Mouse (Mus musculus): ENCODE data around the gene Pacs1. TPM values are rescaled to one million over a fixed set of nuclear protein-coding genes. Genes with fewer than 3 reads are reported as not detected.
"Not testable (repeated sequence)": the region's sequence is repeated elsewhere in the genome, so short reads cannot be mapped to it uniquely, and the experiment has no call there.

The Pacs1 gene
- total and polyA plus RNA-seq, 2 experiments from 2014 or later = 7.4 to 11.3 TPM

DNA sequence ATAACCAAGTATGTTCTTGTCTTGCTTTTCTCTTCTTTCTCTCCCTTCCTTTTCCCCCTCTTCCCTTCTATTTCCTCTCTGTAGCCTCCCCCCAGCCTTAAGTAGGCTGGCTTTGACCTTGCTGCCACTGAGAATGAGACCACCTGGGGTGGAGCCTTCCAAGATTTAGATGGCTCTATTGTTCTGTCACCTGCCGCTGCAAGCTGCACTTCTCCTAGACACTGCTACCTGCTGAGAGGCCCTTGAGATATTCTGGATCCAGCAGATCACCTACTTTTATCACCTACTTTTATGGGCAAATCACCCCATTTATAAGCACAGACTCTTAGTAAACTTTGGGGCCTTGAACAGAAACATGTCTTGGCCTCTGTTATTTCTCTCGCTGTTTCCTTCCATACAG lies 48.3 kb downstream of the Pacs1 start:
- no peak overlapping the region for H3K27ac ChIP-seq (ENCODE audit: low read depth)
- WGBS = 65% methylated on average over 2 of the region's 2 CpGs
- DNase-seq (ENCODE audit: low spot score) (no peak), ATAC-seq (ENCODE audit: insufficient read depth, low read depth) (no peak)
- H3K9me3 ChIP-seq (replicated peaks; ENCODE audit: control insufficient read depth, low read length) = no peaks in the 10 kb centered on the region
- no peak overlapping the region for H3K9ac ChIP-seq (replicated peaks; ENCODE audit: low read depth, low read length)
- H3K36me3 ChIP-seq (replicated peaks; ENCODE audit: control insufficient read depth, insufficient read depth, low read length) = no peaks in the 10 kb centered on the region
- TF ChIP-seq EP300 (IDR thresholded peaks at IDR 0.05; ENCODE audit: low read depth) (no peak), CTCF (IDR thresholded peaks at IDR 0.05; ENCODE audit: low read depth) (no peak)
- no peak overlapping the region for H3K4me3 ChIP-seq (ENCODE audit: low read depth, low read length)
- H3K4me2 ChIP-seq (ENCODE audit: low read depth, low read length) = no peak overlapping the region
- no peaks in the 10 kb centered on the region for H3K27me3 ChIP-seq (ENCODE audit: control insufficient read depth, insufficient read depth, low read length)
- peaks cover 8% of the 10 kb centered on the region for H3K4me1 ChIP-seq (ENCODE audit: control insufficient read depth, insufficient read depth)

DNA sequence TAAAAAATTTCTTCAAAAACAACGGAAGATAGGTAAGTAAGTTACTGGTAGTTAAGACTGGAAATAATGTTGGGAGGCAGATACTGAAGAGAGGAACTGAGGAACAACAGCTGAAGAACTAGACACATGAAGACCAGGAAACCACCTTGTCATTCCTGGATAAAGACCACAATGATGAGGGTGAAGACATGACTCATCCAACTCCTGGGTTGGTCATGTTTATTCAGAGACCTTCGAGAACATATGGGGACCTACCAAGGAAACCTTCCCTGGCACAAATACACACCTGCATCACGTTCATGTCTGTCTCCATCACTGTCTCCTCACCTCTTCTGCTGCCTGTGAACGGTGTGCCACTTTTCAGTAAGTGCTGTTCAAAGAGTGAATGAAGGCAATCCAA lies 48.8 kb downstream of the Pacs1 start:
- 87% methylated on average over 4 of the region's 4 CpGs for WGBS
- H3K27me3 ChIP-seq (ENCODE audit: control insufficient read depth, insufficient read depth, low read length) = no peaks in the 10 kb centered on the region
- ATAC-seq (ENCODE audit: insufficient read depth, low read depth) (no peak), DNase-seq (ENCODE audit: low spot score) (no peak)
- H3K9me3 ChIP-seq (replicated peaks; ENCODE audit: control insufficient read depth, low read length) = no peaks in the 10 kb centered on the region
- H3K4me3 ChIP-seq (ENCODE audit: low read depth, low read length) = no peak overlapping the region
- no peak overlapping the region for H3K9ac ChIP-seq (replicated peaks; ENCODE audit: low read depth, low read length)
- H3K36me3 ChIP-seq (replicated peaks; ENCODE audit: control insufficient read depth, insufficient read depth, low read length) = no peaks in the 10 kb centered on the region
- H3K4me2 ChIP-seq (ENCODE audit: low read depth, low read length) = no peak overlapping the region
- peaks cover 8% of the 10 kb centered on the region for H3K4me1 ChIP-seq (ENCODE audit: control insufficient read depth, insufficient read depth)
- no peak overlapping the region for H3K27ac ChIP-seq (ENCODE audit: low read depth)
- TF ChIP-seq CTCF (IDR thresholded peaks at IDR 0.05; ENCODE audit: low read depth) (no peak), EP300 (IDR thresholded peaks at IDR 0.05; ENCODE audit: low read depth) (no peak)

DNA sequence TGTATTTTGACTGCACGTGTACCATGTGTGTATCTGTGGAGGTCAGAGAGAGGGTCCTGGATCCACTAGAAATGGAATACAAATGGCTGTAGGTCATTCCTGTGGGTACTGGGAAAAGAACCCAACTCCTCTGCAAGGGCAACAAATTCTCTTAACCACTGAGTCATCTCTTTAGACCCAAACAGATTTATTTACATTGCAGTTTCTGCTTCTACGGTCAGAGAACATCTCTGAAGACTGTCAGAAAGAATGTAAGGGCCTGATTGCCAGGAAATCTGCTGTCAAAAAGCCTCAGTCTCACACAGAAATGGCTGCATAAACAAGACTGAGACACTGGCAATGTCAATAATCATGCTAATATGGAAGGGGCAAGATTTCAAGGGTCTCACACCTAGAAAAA lies 51.0 kb downstream of the Pacs1 start:
- no peaks in the 10 kb centered on the region for H3K9me3 ChIP-seq (replicated peaks; ENCODE audit: control insufficient read depth, low read length)
- no peak overlapping the region for H3K27ac ChIP-seq (ENCODE audit: low read depth)
- H3K27me3 ChIP-seq (ENCODE audit: control insufficient read depth, insufficient read depth, low read length) = no peaks in the 10 kb centered on the region
- DNase-seq (ENCODE audit: low spot score) (no peak), ATAC-seq (ENCODE audit: insufficient read depth, low read depth) (no peak)
- no peak overlapping the region for H3K4me2 ChIP-seq (ENCODE audit: low read depth, low read length)
- H3K36me3 ChIP-seq (replicated peaks; ENCODE audit: control insufficient read depth, insufficient read depth, low read length) = no peaks in the 10 kb centered on the region
- 71% methylated on average over 2 of the region's 2 CpGs for WGBS
- peaks cover 8% of the 10 kb centered on the region for H3K4me1 ChIP-seq (ENCODE audit: control insufficient read depth, insufficient read depth)
- no peak overlapping the region for H3K9ac ChIP-seq (replicated peaks; ENCODE audit: low read depth, low read length)
- no peak for TF ChIP-seq EP300 (IDR thresholded peaks at IDR 0.05; ENCODE audit: low read depth)
- no peak for TF ChIP-seq CTCF (IDR thresholded peaks at IDR 0.05; ENCODE audit: low read depth)
- H3K4me3 ChIP-seq (ENCODE audit: low read depth, low read length) = no peak overlapping the region

DNA sequence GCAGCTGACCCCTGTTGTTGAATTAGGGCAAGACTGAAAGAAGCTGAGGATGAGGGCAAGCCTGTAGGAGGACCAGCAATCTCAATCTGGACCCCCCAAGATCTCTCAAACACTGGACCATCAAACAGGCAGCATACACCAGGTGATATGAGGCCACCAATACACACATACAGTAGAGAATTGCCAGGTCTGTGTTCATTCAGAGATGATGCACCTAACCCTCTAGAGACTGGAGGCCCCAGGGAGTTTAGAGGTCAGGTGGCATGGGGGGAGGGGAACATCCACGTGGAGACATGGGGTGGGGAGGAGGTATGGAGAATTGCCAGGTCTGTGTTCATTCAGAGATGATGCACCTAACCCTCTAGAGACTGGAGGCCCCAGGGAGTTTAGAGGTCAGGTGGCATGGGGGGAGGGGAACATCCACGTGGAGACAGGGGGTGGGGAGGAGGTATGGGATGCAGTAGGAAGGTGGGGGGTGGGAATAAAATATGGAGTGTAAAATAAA lies 51.6 kb downstream of the Pacs1 start:
- ATAC-seq (ENCODE audit: insufficient read depth, low read depth); H3K36me3 ChIP-seq (replicated peaks; ENCODE audit: control insufficient read depth, insufficient read depth, low read length); DNase-seq (ENCODE audit: low spot score); H3K27me3 ChIP-seq (ENCODE audit: control insufficient read depth, insufficient read depth, low read length); H3K9me3 ChIP-seq (replicated peaks; ENCODE audit: control insufficient read depth, low read length); H3K4me3 ChIP-seq (ENCODE audit: low read depth, low read length); H3K27ac ChIP-seq (ENCODE audit: low read depth); H3K4me1 ChIP-seq (ENCODE audit: control insufficient read depth, insufficient read depth); H3K9ac ChIP-seq (replicated peaks; ENCODE audit: low read depth, low read length); H3K4me2 ChIP-seq (ENCODE audit: low read depth, low read length): not testable (repeated sequence)
- WGBS = 22% methylated on average over 2 of the region's 2 CpGs

DNA sequence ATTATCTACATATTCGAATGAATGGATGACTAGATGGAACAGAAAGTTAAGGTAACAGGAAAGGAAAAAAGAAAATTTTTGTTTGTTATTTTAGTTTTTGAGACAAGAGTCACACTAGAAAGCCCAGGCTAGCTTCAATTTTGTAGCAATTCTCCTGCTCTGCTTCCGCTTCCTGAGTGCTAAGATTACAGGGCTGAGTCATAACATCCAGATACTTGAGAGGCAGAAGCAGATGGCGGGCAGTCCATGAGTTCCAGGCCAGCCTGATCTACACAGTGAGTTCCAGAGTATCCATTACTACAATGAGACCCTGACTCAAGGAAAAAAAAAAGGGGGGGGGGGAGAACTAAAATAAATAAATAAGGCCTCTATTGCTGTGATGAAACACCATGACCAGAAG lies 52.5 kb downstream of the Pacs1 start:
- H3K27me3 ChIP-seq (ENCODE audit: control insufficient read depth, insufficient read depth, low read length) = no peaks in the 10 kb centered on the region
- no peak overlapping the region for H3K4me2 ChIP-seq (ENCODE audit: low read depth, low read length)
- TF ChIP-seq EP300 (IDR thresholded peaks at IDR 0.05; ENCODE audit: low read depth) (no peak), CTCF (IDR thresholded peaks at IDR 0.05; ENCODE audit: low read depth) (no peak)
- no peak for ATAC-seq (ENCODE audit: insufficient read depth, low read depth)
- peaks cover 8% of the 10 kb centered on the region for H3K4me1 ChIP-seq (ENCODE audit: control insufficient read depth, insufficient read depth)
- H3K36me3 ChIP-seq (replicated peaks; ENCODE audit: control insufficient read depth, insufficient read depth, low read length) = no peaks in the 10 kb centered on the region
- no peak overlapping the region for H3K9ac ChIP-seq (replicated peaks; ENCODE audit: low read depth, low read length)
- no peaks in the 10 kb centered on the region for H3K9me3 ChIP-seq (replicated peaks; ENCODE audit: control insufficient read depth, low read length)
- no peak overlapping the region for H3K4me3 ChIP-seq (ENCODE audit: low read depth, low read length)
- 78% methylated on average over 3 of the region's 3 CpGs for whole genome bisulfite sequencing
- no peak for DNase-seq (ENCODE audit: low spot score)
- H3K27ac ChIP-seq (ENCODE audit: low read depth) = no peak overlapping the region

DNA sequence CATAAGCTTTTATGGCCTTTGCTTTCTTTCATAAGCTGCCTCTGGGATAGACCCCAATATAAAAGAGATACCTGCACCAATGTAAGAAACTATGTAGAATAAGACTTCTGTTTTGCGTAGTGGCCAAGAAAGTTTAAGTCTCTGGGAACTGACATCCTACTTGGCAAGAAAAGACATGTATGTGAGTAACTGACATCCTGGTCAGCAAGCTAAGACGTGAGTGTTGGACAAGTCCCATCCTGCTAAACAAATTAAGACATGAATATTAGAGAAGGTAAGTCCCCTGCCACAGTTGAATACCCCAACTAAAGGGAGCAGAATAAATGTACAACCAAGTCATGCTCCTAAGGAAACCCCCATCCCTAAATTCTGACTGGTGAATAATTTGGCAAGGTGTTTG lies 71.2 kb downstream of the Pacs1 start:
- Histone ChIP-seq H3K4me1 (ENCODE audit: control insufficient read depth, insufficient read depth) (no peaks in the 10 kb centered on the region), H3K27me3 (ENCODE audit: control insufficient read depth, insufficient read depth, low read length) (no peaks in the 10 kb centered on the region), H3K27ac (ENCODE audit: low read depth) (no peak overlapping the region), H3K9me3 (replicated peaks; ENCODE audit: control insufficient read depth, low read length) (no peaks in the 10 kb centered on the region), H3K9ac (replicated peaks; ENCODE audit: low read depth, low read length) (no peak overlapping the region), H3K36me3 (replicated peaks; ENCODE audit: control insufficient read depth, insufficient read depth, low read length) (no peaks in the 10 kb centered on the region), H3K4me3 (ENCODE audit: low read depth, low read length) (no peak overlapping the region), H3K4me2 (ENCODE audit: low read depth, low read length) (no peak overlapping the region)
- DNase-seq (ENCODE audit: low spot score) (no peak), ATAC-seq (ENCODE audit: insufficient read depth, low read depth) (no peak)
- 80% methylated on average over 2 of the region's 2 CpGs for WGBS
- TF ChIP-seq CTCF (IDR thresholded peaks at IDR 0.05; ENCODE audit: low read depth) (no peak), EP300 (IDR thresholded peaks at IDR 0.05; ENCODE audit: low read depth) (no peak)

DNA sequence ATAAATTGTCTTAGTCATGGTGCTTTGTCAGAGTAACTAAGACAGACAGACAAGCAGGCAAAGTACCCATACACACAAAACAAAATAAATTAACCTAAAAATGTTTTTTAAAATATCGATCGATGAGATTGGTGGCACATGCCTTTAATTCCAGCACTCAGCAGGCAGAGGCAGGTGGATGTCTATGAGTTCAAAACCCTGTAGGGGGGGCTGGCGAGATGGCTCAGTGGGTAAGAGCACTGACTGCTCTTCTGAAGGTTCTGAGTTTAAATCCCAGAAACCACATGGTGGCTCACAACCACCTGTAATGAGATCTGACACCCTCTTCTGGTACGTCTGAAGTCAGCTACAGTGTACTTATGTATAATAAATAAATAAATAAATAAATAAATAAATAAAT lies 72.3 kb downstream of the Pacs1 start:
- not testable (repeated sequence) for H3K36me3 ChIP-seq (replicated peaks; ENCODE audit: control insufficient read depth, insufficient read depth, low read length); H3K4me1 ChIP-seq (ENCODE audit: control insufficient read depth, insufficient read depth); H3K27me3 ChIP-seq (ENCODE audit: control insufficient read depth, insufficient read depth, low read length); H3K4me3 ChIP-seq (ENCODE audit: low read depth, low read length); H3K9me3 ChIP-seq (replicated peaks; ENCODE audit: control insufficient read depth, low read length); DNase-seq (ENCODE audit: low spot score); H3K27ac ChIP-seq (ENCODE audit: low read depth); H3K9ac ChIP-seq (replicated peaks; ENCODE audit: low read depth, low read length); ATAC-seq (ENCODE audit: insufficient read depth, low read depth); H3K4me2 ChIP-seq (ENCODE audit: low read depth, low read length)
- 94% methylated on average over 4 of the region's 4 CpGs for WGBS
